Mouse (Mus musculus): ENCODE measurements at regions not wholly inside any gene's neighbourhood (a gene's known extent, or its start where the extent isn't known, plus 50 kb on each side); places are given as distances from the start of the nearest gene placed in this dataset.

DNA sequence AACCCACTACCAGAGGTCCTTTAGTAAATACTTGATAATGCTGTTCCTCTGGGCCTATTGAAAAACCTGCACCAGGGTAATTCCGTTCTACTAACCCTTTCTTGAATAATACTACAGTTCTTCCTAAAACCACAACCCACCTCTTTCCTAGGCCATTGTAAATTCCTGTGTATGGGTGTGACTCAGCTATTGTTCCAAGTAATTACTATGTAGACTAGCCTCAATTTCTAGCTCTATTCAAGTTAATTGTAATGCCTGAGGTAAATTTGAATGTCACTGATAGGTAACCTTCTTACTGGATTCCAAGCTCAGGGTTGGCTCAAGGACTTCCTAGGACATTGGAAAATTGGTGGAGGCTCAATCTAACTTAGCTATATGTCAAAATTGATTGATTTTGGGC lies 185.1 kb upstream of the Slc5a7 start:
- no peak overlapping the region for H3K9ac ChIP-seq (replicated peaks; ENCODE audit: low read length)
- no peaks in the 10 kb centered on the region for H3K4me1 ChIP-seq (ENCODE audit: insufficient read depth, low read length)
- H3K4me3 ChIP-seq (ENCODE audit: low read length): no peak overlapping the region
- no peaks in the 10 kb centered on the region for H3K27me3 ChIP-seq (ENCODE audit: insufficient read depth, low read length)
- H3K27ac ChIP-seq (ENCODE audit: low read length): no peak overlapping the region
- H3K36me3 ChIP-seq (ENCODE audit: insufficient read depth, low read length): no peaks in the 10 kb centered on the region
- H3K9me3 ChIP-seq (ENCODE audit: low read length): no peaks in the 10 kb centered on the region
- no peak overlapping the region for H3K4me2 ChIP-seq (replicated peaks; ENCODE audit: low read depth, low read length)
- 79% methylated on average over 1 of the region's 1 CpGs for WGBS
- ATAC-seq (ENCODE audit: low FRiP score, low TSS enrichment): no peak

DNA sequence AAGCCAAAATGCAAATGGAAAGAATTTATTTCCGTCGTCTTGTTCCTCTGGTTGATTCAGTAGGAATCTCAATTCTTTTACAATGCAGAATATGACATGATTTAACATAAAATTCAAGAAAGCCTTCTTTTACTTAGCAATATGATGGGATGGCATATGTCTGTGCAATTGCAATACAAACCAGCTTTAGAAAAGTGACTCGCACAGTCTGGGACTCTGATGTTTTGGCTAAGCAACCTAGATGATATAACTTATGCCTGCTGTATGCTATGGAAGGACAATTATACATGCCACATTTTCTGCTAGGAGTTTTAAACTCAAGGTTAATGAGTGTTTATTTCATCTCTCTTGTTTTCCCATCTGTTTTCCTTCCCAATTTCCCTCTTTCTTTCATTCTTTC lies 141.1 kb upstream of the Slc5a7 start:
- H3K9me3 ChIP-seq (ENCODE audit: low read length): no peaks in the 10 kb centered on the region
- ATAC-seq (ENCODE audit: low FRiP score, low TSS enrichment): no peak
- no peak overlapping the region for H3K9ac ChIP-seq (replicated peaks; ENCODE audit: low read length)
- H3K27ac ChIP-seq (ENCODE audit: low read length): no peak overlapping the region
- H3K27me3 ChIP-seq (ENCODE audit: insufficient read depth, low read length): no peaks in the 10 kb centered on the region
- H3K36me3 ChIP-seq (ENCODE audit: insufficient read depth, low read length): no peaks in the 10 kb centered on the region
- H3K4me2 ChIP-seq (replicated peaks; ENCODE audit: low read depth, low read length): no peak overlapping the region
- no peak overlapping the region for H3K4me3 ChIP-seq (ENCODE audit: low read length)
- WGBS: 93% methylated on average over 3 of the region's 3 CpGs
- no peaks in the 10 kb centered on the region for H3K4me1 ChIP-seq (ENCODE audit: insufficient read depth, low read length)

DNA sequence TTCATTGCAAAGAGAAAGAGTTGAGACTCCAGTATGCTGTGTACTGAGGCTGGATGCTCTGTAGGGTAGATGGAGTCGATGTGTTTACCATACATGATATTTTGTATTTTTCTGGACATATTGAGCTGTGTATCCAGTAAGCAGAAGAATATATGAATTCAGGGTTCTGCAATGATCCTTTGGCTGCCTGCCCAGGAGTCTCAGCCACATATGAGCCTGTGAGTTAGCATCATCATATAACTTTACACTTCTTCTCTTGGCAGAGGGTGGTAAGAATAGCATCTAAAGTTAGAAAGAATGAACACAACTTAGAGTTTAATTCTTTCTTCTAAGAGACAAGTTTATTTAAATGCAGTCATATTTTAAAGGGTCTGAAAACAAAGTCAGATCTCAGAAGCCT lies 139.6 kb upstream of the Slc5a7 start:
- H3K27me3 ChIP-seq (ENCODE audit: insufficient read depth, low read length): no peaks in the 10 kb centered on the region
- H3K4me2 ChIP-seq (replicated peaks; ENCODE audit: low read depth, low read length): no peak overlapping the region
- no peaks in the 10 kb centered on the region for H3K9me3 ChIP-seq (ENCODE audit: low read length)
- 74% methylated on average over 1 of the region's 1 CpGs for WGBS
- no peak overlapping the region for H3K9ac ChIP-seq (replicated peaks; ENCODE audit: low read length)
- H3K4me1 ChIP-seq (ENCODE audit: insufficient read depth, low read length): no peaks in the 10 kb centered on the region
- H3K4me3 ChIP-seq (ENCODE audit: low read length): no peak overlapping the region
- no peaks in the 10 kb centered on the region for H3K36me3 ChIP-seq (ENCODE audit: insufficient read depth, low read length)
- no peak for ATAC-seq (ENCODE audit: low FRiP score, low TSS enrichment)
- H3K27ac ChIP-seq (ENCODE audit: low read length): no peak overlapping the region

DNA sequence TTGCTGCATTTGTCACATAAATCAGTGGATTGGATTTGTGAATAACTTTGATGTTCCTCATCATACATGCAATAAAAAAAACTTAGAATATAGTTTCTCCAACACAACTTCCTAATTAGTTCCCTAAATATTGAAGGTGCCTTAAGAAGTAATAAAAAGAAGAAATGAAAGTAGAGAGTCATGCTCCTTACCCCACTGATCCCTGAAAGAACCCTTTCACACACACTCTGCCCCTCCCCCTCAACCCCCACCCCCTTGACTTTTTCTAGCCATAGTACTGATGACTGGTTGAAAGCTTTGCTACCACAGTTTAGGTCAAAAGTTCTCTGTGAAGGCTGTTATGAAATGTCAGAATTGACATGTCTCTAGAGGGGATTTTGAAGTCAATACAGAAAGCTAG lies 131.1 kb upstream of the Slc5a7 start:
- H3K4me2 ChIP-seq (replicated peaks; ENCODE audit: low read depth, low read length): no peak overlapping the region
- no peak for ATAC-seq (ENCODE audit: low FRiP score, low TSS enrichment)
- 0 out of 2 replicates have a peak, but pooled peaks cover 6% of the 10 kb centered on the region for H3K9me3 ChIP-seq (ENCODE audit: low read length)
- H3K27me3 ChIP-seq (ENCODE audit: insufficient read depth, low read length): no peaks in the 10 kb centered on the region
- H3K9ac ChIP-seq (replicated peaks; ENCODE audit: low read length): no peak overlapping the region
- no peaks in the 10 kb centered on the region for H3K36me3 ChIP-seq (ENCODE audit: insufficient read depth, low read length)
- H3K4me1 ChIP-seq (ENCODE audit: insufficient read depth, low read length): no peaks in the 10 kb centered on the region
- no peak overlapping the region for H3K27ac ChIP-seq (ENCODE audit: low read length)
- H3K4me3 ChIP-seq (ENCODE audit: low read length): no peak overlapping the region

DNA sequence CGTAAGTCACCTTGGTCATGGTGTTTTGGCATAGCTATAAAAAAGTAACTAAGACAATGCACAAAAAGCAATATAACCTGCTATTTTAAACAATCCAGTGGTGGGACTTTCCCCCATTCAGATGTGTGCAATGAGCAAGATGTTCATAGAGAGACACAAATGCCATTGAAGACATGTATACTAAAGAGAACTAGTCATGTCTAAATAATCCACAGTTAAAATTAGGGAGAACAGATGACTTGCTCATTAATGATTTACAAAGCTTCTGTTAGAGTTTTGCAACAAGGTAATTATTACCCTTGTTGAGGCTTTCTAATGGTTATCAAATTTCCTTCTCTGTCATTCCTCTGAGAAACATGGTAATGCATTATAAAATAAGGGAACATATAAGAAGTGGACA lies 115.4 kb upstream of the Slc5a7 start:
- Histone ChIP-seq H3K9ac (replicated peaks; ENCODE audit: low read length) (no peak overlapping the region), H3K9me3 (ENCODE audit: low read length) (no peaks in the 10 kb centered on the region), H3K4me1 (ENCODE audit: insufficient read depth, low read length) (no peaks in the 10 kb centered on the region), H3K4me2 (replicated peaks; ENCODE audit: low read depth, low read length) (no peak overlapping the region), H3K27ac (ENCODE audit: low read length) (no peak overlapping the region), H3K36me3 (ENCODE audit: insufficient read depth, low read length) (no peaks in the 10 kb centered on the region), H3K4me3 (ENCODE audit: low read length) (no peak overlapping the region), H3K27me3 (ENCODE audit: insufficient read depth, low read length) (no peaks in the 10 kb centered on the region)
- ATAC-seq (ENCODE audit: low FRiP score, low TSS enrichment): peak; percentile 54; the same call in 1 of the 2 replicates
- WGBS: 73% methylated on average over 1 of the region's 1 CpGs

DNA sequence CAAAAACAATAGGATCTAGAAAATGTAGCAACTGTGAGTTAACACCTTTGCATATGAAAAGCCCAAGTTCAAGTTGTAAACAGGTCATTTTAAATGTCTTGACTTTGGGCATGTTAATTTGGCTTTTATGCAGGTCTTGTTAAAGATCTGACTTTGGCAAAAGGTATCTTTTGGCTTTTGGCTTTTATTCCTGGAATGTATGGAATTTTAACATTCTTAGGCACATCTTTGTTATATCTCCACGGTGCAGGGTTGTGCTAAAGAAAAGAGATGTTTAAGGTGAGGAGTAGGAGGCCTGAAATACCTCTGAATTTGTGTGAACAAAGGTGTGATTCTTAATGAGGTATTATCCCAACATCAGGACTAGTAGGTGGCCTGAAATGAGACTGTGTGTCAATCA lies 97.6 kb upstream of the Slc5a7 start:
- WGBS: 57% methylated on average over 1 of the region's 1 CpGs
- ATAC-seq (ENCODE audit: low FRiP score, low TSS enrichment): no peak
- no peak overlapping the region for H3K4me2 ChIP-seq (replicated peaks; ENCODE audit: low read depth, low read length)
- H3K9me3 ChIP-seq (ENCODE audit: low read length): no peaks in the 10 kb centered on the region
- no peak overlapping the region for H3K4me3 ChIP-seq (ENCODE audit: low read length)
- H3K27ac ChIP-seq (ENCODE audit: low read length): no peak overlapping the region
- no peaks in the 10 kb centered on the region for H3K36me3 ChIP-seq (ENCODE audit: insufficient read depth, low read length)
- no peaks in the 10 kb centered on the region for H3K4me1 ChIP-seq (ENCODE audit: insufficient read depth, low read length)
- no peaks in the 10 kb centered on the region for H3K27me3 ChIP-seq (ENCODE audit: insufficient read depth, low read length)
- no peak overlapping the region for H3K9ac ChIP-seq (replicated peaks; ENCODE audit: low read length)

DNA sequence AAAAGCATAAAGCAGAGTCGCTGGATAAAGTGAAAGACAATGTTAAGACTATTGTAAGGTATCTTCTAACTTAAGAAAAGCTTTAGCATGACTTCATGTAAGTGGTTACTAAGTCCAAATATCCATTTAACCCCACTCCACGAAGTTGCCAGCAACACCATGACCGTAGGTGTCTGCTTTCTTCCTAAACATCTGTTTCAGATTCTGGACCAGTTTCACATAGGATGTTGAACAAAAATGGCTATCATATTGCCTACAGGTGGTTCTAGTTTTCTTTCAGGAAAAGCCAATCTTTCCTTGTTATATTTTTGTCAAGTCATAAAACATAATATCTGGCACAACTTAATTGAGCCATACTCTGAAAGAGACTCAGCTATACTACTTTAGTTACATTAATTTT lies 78.7 kb upstream of the Slc5a7 start:
- no peak for ATAC-seq (ENCODE audit: low FRiP score, low TSS enrichment)
- H3K9ac ChIP-seq (replicated peaks; ENCODE audit: low read length): no peak overlapping the region
- H3K36me3 ChIP-seq (ENCODE audit: insufficient read depth, low read length): no peaks in the 10 kb centered on the region
- 54% methylated on average over 3 of the region's 3 CpGs for WGBS
- H3K27ac ChIP-seq (ENCODE audit: low read length): no peak overlapping the region
- no peak overlapping the region for H3K4me3 ChIP-seq (ENCODE audit: low read length)
- no peaks in the 10 kb centered on the region for H3K27me3 ChIP-seq (ENCODE audit: insufficient read depth, low read length)
- no peaks in the 10 kb centered on the region for H3K9me3 ChIP-seq (ENCODE audit: low read length)
- no peak overlapping the region for H3K4me2 ChIP-seq (replicated peaks; ENCODE audit: low read depth, low read length)
- H3K4me1 ChIP-seq (ENCODE audit: insufficient read depth, low read length): no peaks in the 10 kb centered on the region

DNA sequence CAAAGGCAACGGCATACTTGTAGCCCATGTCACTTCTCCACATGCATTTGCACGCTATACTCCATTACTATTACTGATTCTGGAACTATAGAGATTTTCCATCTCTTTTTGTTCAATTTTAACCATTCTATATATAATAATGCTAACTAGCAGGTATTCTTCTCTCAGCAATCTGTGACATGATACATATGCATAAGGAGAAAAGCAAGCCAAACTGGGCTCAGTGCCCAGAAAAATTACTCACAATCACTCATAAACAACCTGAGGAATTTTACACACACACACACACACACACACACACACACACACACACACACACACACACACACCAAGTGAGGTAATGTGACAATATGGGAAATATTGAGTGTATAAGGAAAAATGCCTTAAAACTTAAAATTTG lies 69.8 kb upstream of the Slc5a7 start:
- Histone ChIP-seq H3K9me3 (ENCODE audit: low read length) (no peaks in the 10 kb centered on the region), H3K27ac (ENCODE audit: low read length) (no peak overlapping the region), H3K4me2 (replicated peaks; ENCODE audit: low read depth, low read length) (no peak overlapping the region), H3K9ac (replicated peaks; ENCODE audit: low read length) (no peak overlapping the region), H3K4me1 (ENCODE audit: insufficient read depth, low read length) (no peaks in the 10 kb centered on the region), H3K36me3 (ENCODE audit: insufficient read depth, low read length) (no peaks in the 10 kb centered on the region), H3K4me3 (ENCODE audit: low read length) (no peak overlapping the region), H3K27me3 (ENCODE audit: insufficient read depth, low read length) (no peaks in the 10 kb centered on the region)
- 87% methylated on average over 2 of the region's 2 CpGs for WGBS
- no peak for ATAC-seq (ENCODE audit: low FRiP score, low TSS enrichment)

DNA sequence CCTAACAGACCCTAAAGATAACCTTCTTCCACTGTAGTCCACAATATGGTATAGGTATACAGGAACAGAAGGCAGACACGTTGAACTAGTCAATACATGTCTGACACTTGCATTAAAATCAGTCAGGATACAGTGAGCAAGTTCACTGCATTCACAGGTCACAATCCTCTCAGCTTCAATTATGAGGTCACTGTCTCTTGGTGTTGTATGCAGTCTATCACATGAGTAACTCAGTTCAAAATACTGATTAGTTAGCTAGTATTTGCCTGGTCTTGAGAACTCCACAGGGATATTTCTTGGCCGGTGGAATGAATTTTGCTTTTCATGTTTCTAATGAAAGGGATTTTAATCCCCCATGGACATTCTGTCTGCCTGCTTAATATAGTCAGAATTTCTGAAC lies 69.1 kb upstream of the Slc5a7 start:
- H3K27me3 ChIP-seq (ENCODE audit: insufficient read depth, low read length): no peaks in the 10 kb centered on the region
- H3K9me3 ChIP-seq (ENCODE audit: low read length): no peaks in the 10 kb centered on the region
- ATAC-seq (ENCODE audit: low FRiP score, low TSS enrichment): no peak
- WGBS: 62% methylated on average over 2 of the region's 2 CpGs
- no peak overlapping the region for H3K9ac ChIP-seq (replicated peaks; ENCODE audit: low read length)
- no peak overlapping the region for H3K4me2 ChIP-seq (replicated peaks; ENCODE audit: low read depth, low read length)
- H3K4me1 ChIP-seq (ENCODE audit: insufficient read depth, low read length): no peaks in the 10 kb centered on the region
- H3K27ac ChIP-seq (ENCODE audit: low read length): no peak overlapping the region
- no peaks in the 10 kb centered on the region for H3K36me3 ChIP-seq (ENCODE audit: insufficient read depth, low read length)
- no peak overlapping the region for H3K4me3 ChIP-seq (ENCODE audit: low read length)

DNA sequence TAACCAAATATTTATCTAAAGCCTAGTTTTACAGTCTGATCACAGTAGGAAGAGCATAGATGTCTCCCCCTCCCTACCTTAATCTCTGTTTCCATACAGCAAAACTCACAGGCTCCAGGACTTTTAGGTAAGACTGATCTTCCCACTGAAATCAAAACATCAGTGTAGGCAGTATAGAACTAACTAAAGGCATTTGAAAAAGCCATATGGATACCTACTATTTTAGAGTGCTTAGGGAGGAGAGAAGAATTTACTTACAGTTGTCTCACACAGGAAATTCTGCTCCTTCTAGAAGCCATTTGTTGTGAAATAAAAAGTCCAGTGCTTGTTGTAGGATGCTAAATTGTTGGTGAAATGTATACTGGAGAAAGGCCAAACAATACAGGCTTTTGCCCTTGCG lies 64.2 kb upstream of the Slc5a7 start:
- Histone ChIP-seq H3K4me1 (ENCODE audit: insufficient read depth, low read length) (no peaks in the 10 kb centered on the region), H3K4me2 (replicated peaks; ENCODE audit: low read depth, low read length) (no peak overlapping the region), H3K4me3 (ENCODE audit: low read length) (no peak overlapping the region), H3K9ac (replicated peaks; ENCODE audit: low read length) (no peak overlapping the region), H3K36me3 (ENCODE audit: insufficient read depth, low read length) (no peaks in the 10 kb centered on the region), H3K9me3 (ENCODE audit: low read length) (no peaks in the 10 kb centered on the region), H3K27ac (ENCODE audit: low read length) (no peak overlapping the region), H3K27me3 (ENCODE audit: insufficient read depth, low read length) (no peaks in the 10 kb centered on the region)
- ATAC-seq (ENCODE audit: low FRiP score, low TSS enrichment): no peak
- WGBS: 60% methylated on average over 1 of the region's 1 CpGs

DNA sequence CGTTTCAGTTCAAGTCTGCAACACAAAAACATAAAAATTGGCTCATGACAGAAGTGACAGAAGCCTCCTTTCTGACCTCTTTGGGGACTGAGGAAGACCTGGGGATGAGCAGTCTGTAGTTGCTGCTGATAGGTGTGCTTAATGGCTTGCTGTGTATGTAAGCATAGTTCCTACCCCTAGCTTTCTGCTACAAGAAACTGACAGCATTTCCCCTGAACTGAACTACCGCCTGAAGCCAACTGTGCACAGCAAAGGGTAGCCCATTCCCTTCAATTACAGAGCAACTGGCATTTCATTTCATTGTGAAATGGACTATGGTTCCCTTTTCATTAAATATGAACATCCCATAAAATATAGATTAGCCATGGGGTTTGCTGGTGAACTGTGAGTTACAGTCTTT lies 54.2 kb upstream of the Slc5a7 start:
- no peak for ATAC-seq (ENCODE audit: low FRiP score, low TSS enrichment)
- Histone ChIP-seq H3K27ac (ENCODE audit: low read length) (no peak overlapping the region), H3K9ac (replicated peaks; ENCODE audit: low read length) (no peak overlapping the region), H3K36me3 (ENCODE audit: insufficient read depth, low read length) (no peaks in the 10 kb centered on the region), H3K27me3 (ENCODE audit: insufficient read depth, low read length) (no peaks in the 10 kb centered on the region), H3K4me1 (ENCODE audit: insufficient read depth, low read length) (no peaks in the 10 kb centered on the region), H3K4me3 (ENCODE audit: low read length) (no peak overlapping the region), H3K9me3 (ENCODE audit: low read length) (no peaks in the 10 kb centered on the region), H3K4me2 (replicated peaks; ENCODE audit: low read depth, low read length) (no peak overlapping the region)
- 71% methylated on average over 2 of the region's 2 CpGs for WGBS
